Mouse (Mus musculus): ENCODE results near the gene Fkbp6.

DNA sequence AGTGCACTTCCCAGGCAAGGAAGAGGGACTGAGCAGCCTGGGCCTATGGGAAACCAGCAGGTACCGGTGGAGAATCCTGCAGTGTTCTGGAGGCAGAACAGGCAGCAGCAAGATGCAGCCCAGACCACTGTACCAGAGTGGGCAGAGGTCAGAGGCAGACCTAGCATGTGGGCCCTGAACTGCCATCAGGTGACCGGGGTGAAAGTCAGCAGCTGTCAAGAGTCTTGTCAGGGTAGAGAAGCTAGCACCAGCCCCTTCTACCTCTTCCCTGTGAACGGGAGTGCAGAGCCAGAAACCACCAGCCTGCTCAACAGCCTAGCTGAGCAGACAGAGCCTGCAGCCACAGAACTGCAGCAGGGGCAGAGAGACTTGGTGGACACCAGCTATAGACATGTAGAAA is 47.9 kb downstream of the Fkbp6 start:
- TF ChIP-seq CTCF (IDR thresholded peaks at IDR 0.05): no peak
- TF ChIP-seq EP300 (IDR thresholded peaks at IDR 0.05): no peak
